ENCODE assay signal across 9 mouse cellular contexts in genomic region chr5:149152774-149153155, GRCm38 (mm10). TPM values are rescaled to one million over a fixed set of nuclear protein-coding genes. Genes with fewer than 3 reads are reported as not detected.
DNase-seq lines count a peak whose midpoint lies in the region; ATAC-seq and TF ChIP-seq lines count a peak whose summit lies in the region.
"Had no signal": no experiment of that assay in that cellular context is flagged by ENCODE, and none has a peak within 500 bp of the region (broad histone marks: within the 10 kb centered on the region; RNA-seq: fewer than 3 reads in every experiment).

No protein-coding gene starts in this region.

- no peaks in the 10 kb centered on the region for H3K9me3 ChIP-seq in liver, postnatal 0 days (ENCODE audit: low read length)
- H3K9me3 ChIP-seq in liver, embryonic 11.5 days (ENCODE audit: control insufficient read depth, low read length) = no peaks in the 10 kb centered on the region
- no peaks in the 10 kb centered on the region; the same call in 1 of the 2 replicates for H3K9me3 ChIP-seq in embryonic facial prominence, embryonic 10.5 days
- no peaks in the 10 kb centered on the region for H3K9me3 ChIP-seq in intestine, embryonic 15.5 days
- peaks cover 4% of the 10 kb centered on the region; the same call in 1 of the 2 replicates for H3K9me3 ChIP-seq in forebrain, embryonic 10.5 days

- no peak overlapping the region for H3K9ac ChIP-seq in liver, postnatal 0 days (replicated peaks)
- H3K9ac ChIP-seq in liver, embryonic 11.5 days (ENCODE audit: low read depth, low read length) = no peak overlapping the region
- H3K9ac ChIP-seq in intestine, embryonic 15.5 days = no peak overlapping the region

- H3K4me3 ChIP-seq in liver, postnatal 0 days (ENCODE audit: low read depth, low read length) = no peak overlapping the region
- H3K4me3 ChIP-seq in liver, embryonic 11.5 days (ENCODE audit: low read depth, low read length) = no peak overlapping the region
- no peak overlapping the region for H3K4me3 ChIP-seq in embryonic facial prominence, embryonic 10.5 days
- no peak overlapping the region for H3K4me3 ChIP-seq in intestine, embryonic 15.5 days (replicated peaks)
- H3K4me3 ChIP-seq in forebrain, embryonic 10.5 days = no peak overlapping the region

- no peak for DNase-seq in liver, postnatal 0 days
- no peak for DNase-seq in liver, embryonic 11.5 days (ENCODE audit: low spot score)
- no peak for DNase-seq in embryonic facial prominence, embryonic 10.5 days (ENCODE audit: low spot score)
- peak; percentile 53 for DNase-seq in skeletal muscle tissue, adult 2 months (ENCODE audit: low read depth, low spot score)
- DNase-seq in forebrain, embryonic 10.5 days (ENCODE audit: extremely low spot score, low spot score) = no peak
- DNase-seq in left cerebral cortex, adult 9 months (ENCODE audit: low spot score in 2 of 2) = no peak
- DNase-seq in retina, embryonic 14.5 days (ENCODE audit: low spot score) = no peak

- no peak for TF ChIP-seq EP300 in liver, postnatal 0 days (IDR thresholded peaks at IDR 0.05; ENCODE audit: low read depth)

- no peaks in the 10 kb centered on the region for H3K27me3 ChIP-seq in liver, postnatal 0 days (ENCODE audit: insufficient read depth, low read length)
- no peaks in the 10 kb centered on the region for H3K27me3 ChIP-seq in liver, embryonic 11.5 days (replicated peaks; ENCODE audit: control insufficient read depth, insufficient read depth, low read length)
- H3K27me3 ChIP-seq in embryonic facial prominence, embryonic 10.5 days (replicated peaks; ENCODE audit: low read depth, poor library complexity, severe bottlenecking) = no peaks in the 10 kb centered on the region
- no peaks in the 10 kb centered on the region for H3K27me3 ChIP-seq in intestine, embryonic 15.5 days (replicated peaks)
- H3K27me3 ChIP-seq in forebrain, embryonic 10.5 days (ENCODE audit: poor library complexity, severe bottlenecking) = no peaks in the 10 kb centered on the region

- H3K27ac ChIP-seq in liver, postnatal 0 days (ENCODE audit: low read depth) = peak overlapping the region; percentile 51; the same call in 1 of the 2 replicates
- H3K27ac ChIP-seq in liver, embryonic 11.5 days (ENCODE audit: low read depth, low read length) = no peak overlapping the region
- peak overlapping the region; percentile 71 for H3K27ac ChIP-seq in embryonic facial prominence, embryonic 10.5 days (replicated peaks)
- H3K27ac ChIP-seq in intestine, embryonic 15.5 days = no peak overlapping the region
- H3K27ac ChIP-seq in forebrain, embryonic 10.5 days = no peak overlapping the region
- H3K27ac ChIP-seq: macrophage had no signal

- WGBS in liver, postnatal 0 days (ENCODE audit: insufficient replicate concordance) = 69% methylated on average over 12 of the region's 12 CpGs
- WGBS in liver, embryonic 11.5 days = 69% methylated on average over 12 of the region's 12 CpGs
- WGBS in embryonic facial prominence, embryonic 10.5 days = 65% methylated on average over 12 of the region's 12 CpGs
- 50% methylated on average over 12 of the region's 12 CpGs for WGBS in intestine, embryonic 15.5 days
- WGBS in forebrain, embryonic 10.5 days = 75% methylated on average over 12 of the region's 12 CpGs

- TF ChIP-seq CTCF in liver, postnatal 0 days (IDR thresholded peaks at IDR 0.05; ENCODE audit: low read depth) = no peak

- no peak overlapping the region for H3K4me2 ChIP-seq in liver, postnatal 0 days (ENCODE audit: low read depth, low read length)
- H3K4me2 ChIP-seq in liver, embryonic 11.5 days = no peak overlapping the region
- peak overlapping the region; percentile 36 for H3K4me2 ChIP-seq in intestine, embryonic 15.5 days (replicated peaks)

- no peaks in the 10 kb centered on the region for H3K36me3 ChIP-seq in liver, postnatal 0 days (replicated peaks; ENCODE audit: insufficient read depth, low read length)
- no peaks in the 10 kb centered on the region for H3K36me3 ChIP-seq in liver, embryonic 11.5 days (ENCODE audit: control insufficient read depth, insufficient read depth, low read length)
- no peaks in the 10 kb centered on the region for H3K36me3 ChIP-seq in embryonic facial prominence, embryonic 10.5 days (replicated peaks)
- no peaks in the 10 kb centered on the region for H3K36me3 ChIP-seq in intestine, embryonic 15.5 days
- H3K36me3 ChIP-seq in forebrain, embryonic 10.5 days (replicated peaks) = no peaks in the 10 kb centered on the region

- H3K4me1 ChIP-seq in liver, postnatal 0 days (ENCODE audit: insufficient read depth) = no peaks in the 10 kb centered on the region
- no peaks in the 10 kb centered on the region for H3K4me1 ChIP-seq in liver, embryonic 11.5 days (replicated peaks; ENCODE audit: control insufficient read depth, insufficient read depth, low read length)
- peaks cover 12% of the 10 kb centered on the region for H3K4me1 ChIP-seq in embryonic facial prominence, embryonic 10.5 days
- 0 out of 2 replicates have a peak, but pooled peaks cover 5% of the 10 kb centered on the region for H3K4me1 ChIP-seq in intestine, embryonic 15.5 days (replicated peaks)
- H3K4me1 ChIP-seq in forebrain, embryonic 10.5 days = peaks cover 9% of the 10 kb centered on the region

- no peak for ATAC-seq in liver, postnatal 0 days
- ATAC-seq in liver, embryonic 11.5 days (replicated peaks; ENCODE audit: low FRiP score) = no peak
- no peak for ATAC-seq in intestine, embryonic 15.5 days

RNA-seq across cellular contexts. Expression of gene Uspl1, which starts 31.4 kb away (rescaled TPM):
- 11.7 and 12.4 TPM in 2 replicates for polyA plus RNA-seq in liver, postnatal 0 days (2015; fragmentation: Nextera tagmentation; extraction: Ambion mirVana)
- 53.2 and 62.3 TPM in 2 replicates for polyA plus RNA-seq in liver, embryonic 11.5 days (2014; fragmentation: Nextera tagmentation; extraction: Ambion mirVana)
- 76.3 and 78.3 TPM in 2 replicates for polyA plus RNA-seq in embryonic facial prominence, embryonic 10.5 days (2016; fragmentation: Nextera tagmentation; extraction: Ambion mirVana)
- polyA plus RNA-seq in intestine, embryonic 15.5 days (2015; fragmentation: Nextera tagmentation; extraction: Ambion mirVana) = 33.7 and 37.1 TPM in 2 replicates
- polyA plus RNA-seq in forebrain, embryonic 10.5 days (2016; fragmentation: Nextera tagmentation; extraction: Ambion mirVana) = 73.3 and 76.2 TPM in 2 replicates

RNA-seq across cellular contexts. Expression of gene Hmgb1, which starts 31.5 kb away (rescaled TPM):
- 421 and 439 TPM in 2 replicates for polyA plus RNA-seq in liver, postnatal 0 days (2015; fragmentation: Nextera tagmentation; extraction: Ambion mirVana)
- polyA plus RNA-seq in liver, embryonic 11.5 days (2014; fragmentation: Nextera tagmentation; extraction: Ambion mirVana) = 1,278 and 1,318 TPM in 2 replicates
- 1,556 and 1,753 TPM in 2 replicates for polyA plus RNA-seq in embryonic facial prominence, embryonic 10.5 days (2016; fragmentation: Nextera tagmentation; extraction: Ambion mirVana)
- polyA plus RNA-seq in intestine, embryonic 15.5 days (2015; fragmentation: Nextera tagmentation; extraction: Ambion mirVana) = 1,042 and 1,306 TPM in 2 replicates
- polyA plus RNA-seq in forebrain, embryonic 10.5 days (2016; fragmentation: Nextera tagmentation; extraction: Ambion mirVana) = 1,643 and 1,661 TPM in 2 replicates

Comparison
In these comparisons a context has a peak if more than half of its experiments do, and no peak if none do; other contexts are left out.
1. H3K27ac ChIP-seq: peak in liver, postnatal 0 days (single experiment) and embryonic facial prominence, embryonic 10.5 days (single experiment); none in liver, embryonic 11.5 days (single experiment), intestine, embryonic 15.5 days (single experiment) and forebrain, embryonic 10.5 days (single experiment).